Mouse (Mus musculus): ENCODE results near the gene Ywhae. TPM values are rescaled to one million over a fixed set of nuclear protein-coding genes. Genes with fewer than 3 reads are reported as not detected.
"Not testable (repeated sequence)": the region's sequence is repeated elsewhere in the genome, so short reads cannot be mapped to it uniquely, and the experiment has no call there.

The Ywhae gene
- 735 and 846 TPM in 2 replicates for polyA plus RNA-seq (2015; fragmentation: Nextera tagmentation; extraction: Ambion mirVana)

- H3K4me1 ChIP-seq (replicated peaks): peaks cover 21% of the 10 kb centered on the region
- no peaks in the 10 kb centered on the region for H3K9me3 ChIP-seq
- ATAC-seq: peak; percentile 96
- H3K27ac ChIP-seq: peak within 1 kb of the TSS; percentile 98
- H3K9ac ChIP-seq: peak within 1 kb of the TSS; percentile 100
- WGBS: under 1% methylated on average over 73 of the region's 76 CpGs
- peak within 1 kb of the TSS; percentile 87 for H3K4me2 ChIP-seq (replicated peaks)
- no peaks in the 10 kb centered on the region for H3K36me3 ChIP-seq
- no peaks in the 10 kb centered on the region for H3K27me3 ChIP-seq (replicated peaks)
- H3K4me3 ChIP-seq (replicated peaks): peak within 1 kb of the TSS; percentile 84
Measured at GRCm38 (mm10) chr11:75732434-75733226, at the start of gene Ywhae. TSS of gene Ywhae (plus strand) at chr11:75732869.

GRCm38 (mm10) chr11:75684462-75684861 lies 48.2 kb upstream of the Ywhae start:
- H3K27me3 ChIP-seq (replicated peaks): no peaks in the 10 kb centered on the region
- peaks cover 2% of the 10 kb centered on the region for H3K36me3 ChIP-seq
- H3K4me1 ChIP-seq (replicated peaks): peaks cover 13% of the 10 kb centered on the region
- no peak overlapping the region for H3K27ac ChIP-seq
- 94% methylated on average over 5 of the region's 5 CpGs for WGBS
- H3K9me3 ChIP-seq: no peaks in the 10 kb centered on the region
- H3K4me3 ChIP-seq (replicated peaks): no peak overlapping the region
- ATAC-seq: no peak
- H3K9ac ChIP-seq: no peak overlapping the region
- H3K4me2 ChIP-seq (replicated peaks): no peak overlapping the region

- H3K4me2 ChIP-seq (replicated peaks): no peak overlapping the region
- H3K27ac ChIP-seq: no peak overlapping the region
- no peaks in the 10 kb centered on the region for H3K9me3 ChIP-seq
- WGBS: 71% methylated on average over 2 of the region's 2 CpGs
- H3K27me3 ChIP-seq (replicated peaks): no peaks in the 10 kb centered on the region
- H3K4me3 ChIP-seq (replicated peaks): no peak overlapping the region
- H3K36me3 ChIP-seq: peaks cover 3% of the 10 kb centered on the region
- no peak for ATAC-seq
- H3K9ac ChIP-seq: no peak overlapping the region
- H3K4me1 ChIP-seq (replicated peaks): peaks cover 13% of the 10 kb centered on the region
Measured at GRCm38 (mm10) chr11:75684956-75685355, 47.7 kb upstream of the Ywhae start.

- H3K27ac ChIP-seq: no peak overlapping the region
- no peaks in the 10 kb centered on the region for H3K27me3 ChIP-seq (replicated peaks)
- H3K4me2 ChIP-seq (replicated peaks): no peak overlapping the region
- H3K4me1 ChIP-seq (replicated peaks): 0 out of 2 replicates have a peak, but pooled peaks cover 3% of the 10 kb centered on the region
- 52% methylated on average over 2 of the region's 2 CpGs for WGBS
- H3K9ac ChIP-seq: peak overlapping the region; percentile 8; the same call in 1 of the 2 replicates
- no peaks in the 10 kb centered on the region for H3K9me3 ChIP-seq
- ATAC-seq: no peak
- no peak overlapping the region for H3K4me3 ChIP-seq (replicated peaks)
- H3K36me3 ChIP-seq: peaks cover 12% of the 10 kb centered on the region
Measured at GRCm38 (mm10) chr11:75687343-75687993, 45.2 kb upstream of the Ywhae start.

GRCm38 (mm10) chr11:75688132-75688531 lies 44.5 kb upstream of the Ywhae start:
- WGBS: 89% methylated on average over 2 of the region's 2 CpGs
- H3K4me2 ChIP-seq (replicated peaks): no peak overlapping the region
- no peak overlapping the region for H3K9ac ChIP-seq
- no peak for ATAC-seq
- H3K36me3 ChIP-seq: peaks cover 14% of the 10 kb centered on the region
- no peaks in the 10 kb centered on the region for H3K9me3 ChIP-seq
- no peak overlapping the region for H3K27ac ChIP-seq
- H3K27me3 ChIP-seq (replicated peaks): no peaks in the 10 kb centered on the region
- H3K4me1 ChIP-seq (replicated peaks): 0 out of 2 replicates have a peak, but pooled peaks cover 3% of the 10 kb centered on the region
- no peak overlapping the region for H3K4me3 ChIP-seq (replicated peaks)

- Histone ChIP-seq H3K27me3 (replicated peaks) (no peaks in the 10 kb centered on the region), H3K9me3 (no peaks in the 10 kb centered on the region), H3K4me2 (replicated peaks) (no peak overlapping the region), H3K27ac (no peak overlapping the region), H3K9ac (no peak overlapping the region), H3K4me3 (replicated peaks) (no peak overlapping the region), H3K36me3 (peaks cover 26% of the 10 kb centered on the region), H3K4me1 (replicated peaks) (0 out of 2 replicates have a peak, but pooled peaks cover 3% of the 10 kb centered on the region)
- no peak for ATAC-seq
- 81% methylated on average over 1 of the region's 1 CpGs for WGBS
Measured at GRCm38 (mm10) chr11:75689977-75690376, 42.7 kb upstream of the Ywhae start.

- peaks cover 26% of the 10 kb centered on the region for H3K36me3 ChIP-seq
- no peak overlapping the region for H3K4me2 ChIP-seq (replicated peaks)
- no peaks in the 10 kb centered on the region for H3K9me3 ChIP-seq
- H3K27ac ChIP-seq: no peak overlapping the region
- H3K27me3 ChIP-seq (replicated peaks): no peaks in the 10 kb centered on the region
- H3K4me1 ChIP-seq (replicated peaks): 0 out of 2 replicates have a peak, but pooled peaks cover 3% of the 10 kb centered on the region
- no peak for ATAC-seq
- H3K4me3 ChIP-seq (replicated peaks): no peak overlapping the region
- H3K9ac ChIP-seq: no peak overlapping the region
Measured at GRCm38 (mm10) chr11:75691047-75691446, 41.6 kb upstream of the Ywhae start.

- Histone ChIP-seq H3K4me1 (replicated peaks) (no peaks in the 10 kb centered on the region), H3K4me3 (replicated peaks) (no peak overlapping the region), H3K27ac (no peak overlapping the region), H3K9ac (no peak overlapping the region), H3K9me3 (no peaks in the 10 kb centered on the region), H3K36me3 (peaks cover 36% of the 10 kb centered on the region), H3K27me3 (replicated peaks) (no peaks in the 10 kb centered on the region), H3K4me2 (replicated peaks) (no peak overlapping the region)
- no peak for ATAC-seq
- 89% methylated on average over 5 of the region's 5 CpGs for WGBS
Measured at GRCm38 (mm10) chr11:75693570-75693969, 39.1 kb upstream of the Ywhae start.

GRCm38 (mm10) chr11:75697464-75697863 lies 35.2 kb upstream of the Ywhae start:
- not testable (repeated sequence) for ATAC-seq; H3K27me3 ChIP-seq (replicated peaks); H3K4me2 ChIP-seq (replicated peaks); H3K27ac ChIP-seq; H3K9me3 ChIP-seq; H3K4me3 ChIP-seq (replicated peaks); H3K4me1 ChIP-seq (replicated peaks); H3K9ac ChIP-seq
- peaks cover 39% of the 10 kb centered on the region for H3K36me3 ChIP-seq
- 89% methylated on average over 3 of the region's 3 CpGs for WGBS

GRCm38 (mm10) chr11:75700557-75700956 lies 32.1 kb upstream of the Ywhae start:
- H3K27me3 ChIP-seq (replicated peaks): no peaks in the 10 kb centered on the region
- no peak overlapping the region for H3K27ac ChIP-seq
- no peak overlapping the region for H3K4me2 ChIP-seq (replicated peaks)
- no peak for ATAC-seq
- no peak overlapping the region for H3K4me3 ChIP-seq (replicated peaks)
- H3K9me3 ChIP-seq: no peaks in the 10 kb centered on the region
- peaks cover 37% of the 10 kb centered on the region for H3K36me3 ChIP-seq
- H3K9ac ChIP-seq: no peak overlapping the region
- no peaks in the 10 kb centered on the region for H3K4me1 ChIP-seq (replicated peaks)
- 96% methylated on average over 5 of the region's 5 CpGs for WGBS

- H3K9ac ChIP-seq: no peak overlapping the region
- no peak overlapping the region for H3K4me2 ChIP-seq (replicated peaks)
- ATAC-seq: no peak
- no peak overlapping the region for H3K4me3 ChIP-seq (replicated peaks)
- H3K4me1 ChIP-seq (replicated peaks): no peaks in the 10 kb centered on the region
- H3K27me3 ChIP-seq (replicated peaks): no peaks in the 10 kb centered on the region
- 94% methylated on average over 6 of the region's 6 CpGs for WGBS
- peaks cover 37% of the 10 kb centered on the region for H3K36me3 ChIP-seq
- no peak overlapping the region for H3K27ac ChIP-seq
- H3K9me3 ChIP-seq: no peaks in the 10 kb centered on the region
Measured at GRCm38 (mm10) chr11:75702761-75703160, 29.9 kb upstream of the Ywhae start.

- Histone ChIP-seq H3K4me1 (replicated peaks) (no peaks in the 10 kb centered on the region), H3K4me2 (replicated peaks) (no peak overlapping the region), H3K9me3 (no peaks in the 10 kb centered on the region), H3K9ac (no peak overlapping the region), H3K36me3 (peaks cover 29% of the 10 kb centered on the region), H3K4me3 (replicated peaks) (no peak overlapping the region), H3K27me3 (replicated peaks) (no peaks in the 10 kb centered on the region), H3K27ac (no peak overlapping the region)
- 93% methylated on average over 2 of the region's 2 CpGs for WGBS
- no peak for ATAC-seq
Measured at GRCm38 (mm10) chr11:75703748-75704147, 28.9 kb upstream of the Ywhae start.

Measured in intestine, embryonic 15.5 days (tissue).